In genomic region chr11:109311885-109312605, GRCm38 (mm10) we compare ENCODE assay signal across 8 mouse cellular contexts. TPM values are rescaled to one million over a fixed set of nuclear protein-coding genes. Genes with fewer than 3 reads are reported as not detected.
DNase-seq lines count a peak whose midpoint lies in the region; ATAC-seq and TF ChIP-seq lines count a peak whose summit lies in the region.

No protein-coding gene starts in this region.

- ATAC-seq in hematopoietic stem cell, adult 5-6 weeks (replicated peaks in 1 of 2; ENCODE audit: insufficient read depth in 1 of 2, low FRiP score in 2 of 2, low TSS enrichment in 1 of 2, low read depth in 1 of 2, poor library complexity in 2 of 2, severe bottlenecking in 2 of 2), result peak; percentile 91 to 93
- peak; percentile 96 for ATAC-seq in lung, embryonic 14.5 days (ENCODE audit: insufficient read depth)
- peak; percentile 83 for ATAC-seq in neutrophil, adult 5-6 weeks (ENCODE audit: extremely low read depth, insufficient number of reproducible peaks, low FRiP score, poor library complexity, severe bottlenecking)

- no peaks in the 10 kb centered on the region for H3K4me1 ChIP-seq in lung, embryonic 14.5 days (ENCODE audit: insufficient read depth)
- 0 out of 2 replicates have a peak, but pooled peaks cover 2% of the 10 kb centered on the region for H3K4me1 ChIP-seq in thymus, adult 2 months (replicated peaks; ENCODE audit: control insufficient read depth, insufficient read depth, low read length)

- TF ChIP-seq POLR2A in thymus, adult 2 months (IDR thresholded peaks at IDR 0.05; ENCODE audit: control insufficient read depth, extremely low read depth, insufficient read depth, low read length, poor library complexity), result peak; percentile 73

- WGBS in lung, embryonic 14.5 days, result 15% methylated on average over 20 of the region's 20 CpGs
- 16% methylated on average over 20 of the region's 20 CpGs for WGBS in thymus, adult 2 months

- peak; percentile 31 for TF ChIP-seq CTCF in lung, embryonic 14.5 days (IDR thresholded peaks at IDR 0.05; ENCODE audit: low read depth)
- TF ChIP-seq CTCF in thymus, adult 2 months (IDR thresholded peaks at IDR 0.05; ENCODE audit: borderline replicate concordance, control insufficient read depth, extremely low read depth, insufficient read depth, low read length, poor library complexity), result peak; percentile 39; the same call in 1 of the 2 replicates

- peak overlapping the region; percentile 56 for H3K4me3 ChIP-seq in lung, embryonic 14.5 days (ENCODE audit: low read depth, low read length)
- peak overlapping the region; percentile 87 for H3K4me3 ChIP-seq in thymus, adult 2 months (ENCODE audit: control insufficient read depth, insufficient read depth, low read length)

- DNase-seq in CD8-positive naive resting alpha-beta T cell, adult 2 months (ENCODE audit: low read depth in 2 of 2, low spot score in 2 of 2), result peak; percentile 46 to 58
- DNase-seq in cerebellum, adult 18-20 months, result peak; percentile 80 to 87
- peak; percentile 50 for DNase-seq in forelimb bud, embryonic 11.5 days (ENCODE audit: low read depth, low spot score)
- DNase-seq in layer of hippocampus, adult 8-10 months (ENCODE audit: low spot score in 2 of 2), result peak; percentile 62 to 77
- DNase-seq in lung, embryonic 14.5 days, result peak; percentile 88
- peak; percentile 77 for DNase-seq in thymus, adult 2 months

- H3K9me3 ChIP-seq in lung, embryonic 14.5 days (ENCODE audit: low read depth, low read length), result no peaks in the 10 kb centered on the region

- no peaks in the 10 kb centered on the region for H3K27me3 ChIP-seq in lung, embryonic 14.5 days (ENCODE audit: insufficient read depth, low read length)
- no peaks in the 10 kb centered on the region for H3K27me3 ChIP-seq in thymus, adult 2 months (ENCODE audit: control insufficient read depth, insufficient read depth, low read length)

- peak overlapping the region; percentile 65 for H3K9ac ChIP-seq in lung, embryonic 14.5 days

- H3K36me3 ChIP-seq in lung, embryonic 14.5 days (ENCODE audit: insufficient read depth), result no peaks in the 10 kb centered on the region
- no peaks in the 10 kb centered on the region for H3K36me3 ChIP-seq in thymus, adult 2 months (ENCODE audit: control insufficient read depth, insufficient read depth, low read length)

- no peak overlapping the region for H3K27ac ChIP-seq in lung, embryonic 14.5 days (ENCODE audit: low read depth)
- H3K27ac ChIP-seq in thymus, adult 2 months (ENCODE audit: control insufficient read depth, insufficient read depth, low read length), result no peak overlapping the region; the same call in 1 of the 2 replicates

- H3K4me2 ChIP-seq in lung, embryonic 14.5 days, result peak overlapping the region; percentile 68

RNA-seq across cellular contexts. Expression of gene Rgs9, which starts 14.1 kb away (rescaled TPM):
- 2.3 and 2.4 TPM in 2 replicates for total RNA-seq in hematopoietic stem cell, adult 5-6 weeks (2017)
- 10 to 100 TPM; 12.2 to 16.5 (median 14.7) TPM for total RNA-seq in layer of hippocampus, adult 8-10 months (2022)
- 1.4 and 1.5 TPM in 2 replicates for polyA plus RNA-seq in lung, embryonic 14.5 days (2014; fragmentation: Nextera tagmentation; extraction: Ambion mirVana)
- total RNA-seq in neutrophil, adult 5-6 weeks (2017), result 0.35 and 0.49 TPM in 2 replicates
- 0.61 and 1.2 TPM in 2 replicates for polyA plus RNA-seq in thymus, adult 2 months (2012; rRNA removed)

RNA-seq across cellular contexts. Expression of gene Gna13, which starts 50.6 kb away (rescaled TPM):
- 62.2 and 64.9 TPM in 2 replicates for total RNA-seq in hematopoietic stem cell, adult 5-6 weeks (2017)
- total RNA-seq in layer of hippocampus, adult 8-10 months (2022), result 10 to 100 TPM; 56.4 to 69.6 (median 63.0) TPM
- polyA plus RNA-seq in lung, embryonic 14.5 days (2014; fragmentation: Nextera tagmentation; extraction: Ambion mirVana), result 30.7 and 33.8 TPM in 2 replicates
- total RNA-seq in neutrophil, adult 5-6 weeks (2017), result 79.8 and 95.4 TPM in 2 replicates
- polyA plus RNA-seq in thymus, adult 2 months (2012; rRNA removed), result 49.6 and 56.1 TPM in 2 replicates
